Mouse (Mus musculus): Measurements from ENCODE around the gene Ppa1. TPM values are rescaled to one million over a fixed set of nuclear protein-coding genes. Genes with fewer than 3 reads are reported as not detected.

Gene Ppa1
- polyA plus RNA-seq, 1 experiment = 11.5 TPM

DNA sequence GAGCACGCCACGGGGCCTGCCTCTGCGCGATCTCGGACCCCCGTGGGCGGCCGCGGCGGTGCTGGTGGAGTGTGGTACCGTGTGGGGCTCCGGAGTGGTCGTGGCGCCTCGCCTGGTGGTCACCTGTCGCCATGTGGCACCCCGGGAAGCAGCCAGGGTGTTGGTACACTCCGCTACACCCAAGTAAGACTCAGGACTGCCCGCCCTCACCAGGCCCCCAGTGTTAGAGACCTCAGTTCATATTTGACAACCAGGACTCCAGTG, 48.1 kb downstream of the Ppa1 start:
- Histone ChIP-seq H3K27me3 (ENCODE audit: control insufficient read depth, insufficient read depth, low read length) (no peaks in the 10 kb centered on the region), H3K4me1 (ENCODE audit: control insufficient read depth, insufficient read depth, low read length) (peaks cover 5% of the 10 kb centered on the region), H3K36me3 (ENCODE audit: control insufficient read depth, insufficient read depth, low read length) (no peaks in the 10 kb centered on the region), H3K27ac (ENCODE audit: control insufficient read depth, insufficient read depth, low read depth, low read length) (no peak overlapping the region), H3K4me3 (ENCODE audit: control insufficient read depth, low read depth, low read length) (peak overlapping the region; percentile 99)
- TF ChIP-seq POLR2A (IDR thresholded peaks at IDR 0.05; ENCODE audit: control insufficient read depth, low read depth, low read length) (no peak), CTCF (IDR thresholded peaks at IDR 0.05; ENCODE audit: control insufficient read depth, insufficient read depth, insufficient replicate concordance, low read depth, low read length) (no peak)

DNA sequence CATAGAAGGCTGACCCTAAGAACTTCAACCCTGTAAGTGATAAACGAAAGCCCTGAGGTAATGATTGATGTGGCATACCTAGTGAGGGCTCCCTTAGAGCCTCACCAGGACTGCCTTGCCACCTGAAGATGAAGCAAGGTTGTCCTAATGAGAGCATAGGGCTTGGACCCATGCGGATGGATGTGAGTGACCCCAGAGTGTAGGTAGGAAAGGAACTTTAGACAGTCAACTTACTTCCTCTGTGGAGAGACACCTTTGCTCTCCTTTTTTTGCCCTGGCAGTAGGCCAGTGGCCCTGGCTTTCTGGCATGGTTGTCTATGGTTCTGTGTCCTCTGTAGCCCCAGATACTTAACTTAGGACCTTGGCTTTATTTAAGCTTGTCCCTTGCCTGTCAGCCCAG, 48.7 kb downstream of the Ppa1 start:
- H3K27ac ChIP-seq (ENCODE audit: control insufficient read depth, insufficient read depth, low read depth, low read length) = no peak overlapping the region
- no peak for TF ChIP-seq POLR2A (IDR thresholded peaks at IDR 0.05; ENCODE audit: control insufficient read depth, low read depth, low read length)
- no peak for TF ChIP-seq CTCF (IDR thresholded peaks at IDR 0.05; ENCODE audit: control insufficient read depth, insufficient read depth, insufficient replicate concordance, low read depth, low read length)
- no peaks in the 10 kb centered on the region for H3K27me3 ChIP-seq (ENCODE audit: control insufficient read depth, insufficient read depth, low read length)
- peaks cover under 1% of the 10 kb centered on the region; the same call in 1 of the 2 replicates for H3K36me3 ChIP-seq (ENCODE audit: control insufficient read depth, insufficient read depth, low read length)
- peaks cover 5% of the 10 kb centered on the region for H3K4me1 ChIP-seq (ENCODE audit: control insufficient read depth, insufficient read depth, low read length)
- no peak overlapping the region for H3K4me3 ChIP-seq (ENCODE audit: control insufficient read depth, low read depth, low read length)

DNA sequence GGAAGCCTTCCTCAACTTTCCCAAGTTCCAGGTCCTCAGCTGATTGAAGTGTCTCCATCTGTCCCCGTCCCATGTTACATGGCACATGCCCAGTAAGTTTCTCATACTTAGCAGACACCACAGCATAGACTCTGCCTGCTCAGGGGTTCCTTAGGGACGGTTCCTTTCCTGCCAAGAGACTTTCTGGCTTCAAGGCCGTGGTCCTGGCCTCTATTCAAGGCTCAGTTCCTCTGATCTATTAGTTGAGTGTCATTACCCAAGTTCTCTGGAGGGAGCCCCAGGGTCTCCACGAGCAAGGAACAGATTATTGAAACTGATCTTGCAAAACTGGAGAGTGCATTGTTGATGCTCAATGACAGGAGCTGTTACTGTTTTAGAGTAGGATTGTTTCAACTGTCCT, 56.3 kb downstream of the Ppa1 start:
- Histone ChIP-seq H3K4me3 (ENCODE audit: control insufficient read depth, low read depth, low read length) (no peak overlapping the region), H3K36me3 (ENCODE audit: control insufficient read depth, insufficient read depth, low read length) (peaks cover 3% of the 10 kb centered on the region), H3K27ac (ENCODE audit: control insufficient read depth, insufficient read depth, low read depth, low read length) (peak overlapping the region; percentile 26; the same call in 1 of the 2 replicates), H3K27me3 (ENCODE audit: control insufficient read depth, insufficient read depth, low read length) (no peaks in the 10 kb centered on the region), H3K4me1 (ENCODE audit: control insufficient read depth, insufficient read depth, low read length) (no peaks in the 10 kb centered on the region)
- TF ChIP-seq CTCF (IDR thresholded peaks at IDR 0.05; ENCODE audit: control insufficient read depth, insufficient read depth, insufficient replicate concordance, low read depth, low read length) (no peak), POLR2A (IDR thresholded peaks at IDR 0.05; ENCODE audit: control insufficient read depth, low read depth, low read length) (no peak)

DNA sequence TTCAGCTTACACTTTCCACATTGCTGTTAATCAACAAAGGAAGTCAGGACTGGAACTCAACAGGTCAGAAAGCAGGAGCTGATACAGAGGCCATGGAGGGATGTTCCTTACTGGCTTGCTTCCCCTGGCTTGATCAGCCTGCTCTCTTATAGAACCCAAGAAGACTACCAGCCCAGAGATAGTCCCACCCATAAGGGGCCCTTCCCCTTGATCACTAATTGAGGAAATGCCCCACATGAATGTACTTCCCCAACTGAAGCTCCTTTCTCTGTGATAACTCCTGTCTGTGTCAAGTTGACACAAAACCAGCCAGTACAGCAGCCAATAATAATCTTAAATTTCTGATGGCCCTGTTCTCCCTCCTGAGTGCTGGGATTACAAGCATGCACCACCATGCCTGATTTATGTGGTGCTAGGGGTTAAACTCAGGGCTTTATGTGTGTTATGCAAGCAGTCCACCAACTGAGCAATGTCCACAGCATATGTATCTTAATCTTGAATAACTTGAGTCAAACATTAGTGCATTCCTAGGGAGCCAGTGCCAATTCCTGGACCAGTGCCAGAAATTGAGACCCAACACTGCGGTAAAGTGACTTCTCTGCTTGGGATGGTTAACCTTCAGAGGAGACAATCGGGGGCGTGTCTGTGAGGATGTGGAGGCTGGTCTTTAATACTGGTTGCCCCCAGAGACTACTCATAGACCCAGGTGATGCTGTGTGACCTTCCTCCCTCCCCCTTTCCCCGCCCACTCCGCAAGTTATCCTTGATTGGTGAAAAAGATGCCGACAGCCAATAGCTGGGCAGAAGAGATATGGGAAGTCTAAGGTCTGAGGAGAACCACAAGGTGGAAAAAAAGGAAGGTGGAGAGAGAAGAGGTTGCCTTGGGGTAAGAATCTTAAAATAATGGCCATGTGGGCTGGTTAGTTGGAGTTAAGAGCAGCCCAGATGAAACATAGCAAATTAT, 58.3 kb downstream of the Ppa1 start:
- Histone ChIP-seq H3K27me3 (ENCODE audit: control insufficient read depth, insufficient read depth, low read length) (no peaks in the 10 kb centered on the region), H3K4me1 (ENCODE audit: control insufficient read depth, insufficient read depth, low read length) (no peaks in the 10 kb centered on the region), H3K4me3 (ENCODE audit: control insufficient read depth, low read depth, low read length) (no peak overlapping the region), H3K36me3 (ENCODE audit: control insufficient read depth, insufficient read depth, low read length) (peaks cover 3% of the 10 kb centered on the region), H3K27ac (ENCODE audit: control insufficient read depth, insufficient read depth, low read depth, low read length) (no peak overlapping the region)
- TF ChIP-seq CTCF (IDR thresholded peaks at IDR 0.05; ENCODE audit: control insufficient read depth, insufficient read depth, insufficient replicate concordance, low read depth, low read length) (no peak), POLR2A (IDR thresholded peaks at IDR 0.05; ENCODE audit: control insufficient read depth, low read depth, low read length) (no peak)

DNA sequence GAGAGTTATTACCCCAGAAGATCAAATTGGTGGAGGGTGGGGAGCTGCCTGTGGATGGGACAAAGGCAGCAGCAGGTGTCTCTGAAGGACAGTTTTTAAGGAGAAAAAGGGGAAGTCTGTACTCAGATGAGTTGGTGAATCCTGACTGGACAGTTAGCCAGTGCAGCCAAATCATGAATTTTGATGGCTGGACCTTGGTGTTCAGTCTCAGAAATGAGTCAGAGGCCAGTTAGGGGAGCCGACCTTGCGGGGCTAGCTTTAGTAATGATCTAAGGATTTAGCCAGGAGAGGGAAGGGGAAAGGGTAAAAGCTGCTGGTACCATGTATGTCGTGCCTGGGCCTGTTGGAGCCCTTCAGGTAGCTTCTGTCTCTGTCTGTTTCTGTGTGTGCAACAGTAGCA, 65.2 kb downstream of the Ppa1 start:
- TF ChIP-seq POLR2A (IDR thresholded peaks at IDR 0.05; ENCODE audit: control insufficient read depth, low read depth, low read length) (no peak), CTCF (IDR thresholded peaks at IDR 0.05; ENCODE audit: control insufficient read depth, insufficient read depth, insufficient replicate concordance, low read depth, low read length) (no peak)
- Histone ChIP-seq H3K36me3 (ENCODE audit: control insufficient read depth, insufficient read depth, low read length) (no peaks in the 10 kb centered on the region), H3K4me3 (ENCODE audit: control insufficient read depth, low read depth, low read length) (no peak overlapping the region), H3K27ac (ENCODE audit: control insufficient read depth, insufficient read depth, low read depth, low read length) (no peak overlapping the region), H3K4me1 (ENCODE audit: control insufficient read depth, insufficient read depth, low read length) (peaks cover 16% of the 10 kb centered on the region), H3K27me3 (ENCODE audit: control insufficient read depth, insufficient read depth, low read length) (no peaks in the 10 kb centered on the region)

DNA sequence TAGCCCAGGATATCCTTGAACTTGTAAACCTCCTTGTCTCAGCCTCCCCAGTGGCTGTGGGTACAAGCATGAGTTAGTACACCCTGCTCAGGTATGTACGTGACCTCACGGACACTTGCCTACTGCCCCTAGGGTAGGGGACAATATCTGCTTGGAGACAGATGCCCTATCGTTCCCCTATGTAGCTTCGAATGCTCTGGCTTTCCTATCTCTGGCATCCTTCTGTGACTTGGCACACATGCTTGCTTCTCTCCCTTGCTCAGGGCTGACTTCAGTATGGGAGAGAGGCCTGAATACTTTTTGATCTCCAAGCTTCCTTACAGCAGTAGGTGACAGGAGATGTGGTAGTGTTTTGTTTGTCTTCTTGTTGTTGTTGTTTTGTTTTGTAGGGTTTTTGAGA, 65.8 kb downstream of the Ppa1 start:
- no peaks in the 10 kb centered on the region for H3K27me3 ChIP-seq (ENCODE audit: control insufficient read depth, insufficient read depth, low read length)
- no peak for TF ChIP-seq CTCF (IDR thresholded peaks at IDR 0.05; ENCODE audit: control insufficient read depth, insufficient read depth, insufficient replicate concordance, low read depth, low read length)
- no peak for TF ChIP-seq POLR2A (IDR thresholded peaks at IDR 0.05; ENCODE audit: control insufficient read depth, low read depth, low read length)
- H3K4me1 ChIP-seq (ENCODE audit: control insufficient read depth, insufficient read depth, low read length) = peaks cover 16% of the 10 kb centered on the region

DNA sequence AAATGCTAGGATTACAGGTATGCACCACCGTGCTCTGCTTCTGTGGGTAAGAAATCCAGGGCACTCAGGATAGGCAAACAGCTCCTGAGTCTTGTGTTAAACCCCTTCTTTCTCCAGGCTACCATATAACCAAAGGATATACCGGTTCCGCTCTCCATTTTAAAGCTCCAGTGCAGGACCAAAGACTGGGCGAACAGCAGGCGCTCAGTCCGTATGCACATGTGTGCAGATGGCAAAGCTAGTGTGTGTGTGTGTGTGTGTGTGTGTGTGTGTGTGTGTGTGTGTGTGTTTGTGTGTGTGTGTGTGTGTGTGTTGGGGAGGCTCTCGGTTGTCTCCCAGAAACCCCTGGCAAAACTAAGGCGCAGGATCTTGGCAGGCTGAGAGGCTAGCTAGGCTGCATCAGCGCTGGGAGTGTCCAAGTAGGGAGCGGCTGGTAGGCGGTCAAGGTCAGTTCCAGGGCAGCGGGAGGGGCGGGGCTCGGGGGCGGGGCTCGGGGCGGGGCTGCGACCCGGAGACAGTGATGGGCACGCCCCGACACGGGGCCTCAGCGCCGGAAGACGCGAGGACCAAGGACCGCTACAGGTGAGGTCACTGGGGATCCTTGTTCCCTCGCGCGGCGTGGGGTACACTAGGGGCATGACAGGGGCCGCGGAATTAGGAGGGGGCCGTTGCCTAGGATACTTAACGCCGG, 66.6 kb downstream of the Ppa1 start, which contains the start of gene Aifm2:
TSS of gene Aifm2 (plus strand) at position 493 of the 691 bp plus-strand sequence.
- TF ChIP-seq CTCF (IDR thresholded peaks at IDR 0.05; ENCODE audit: control insufficient read depth, insufficient read depth, insufficient replicate concordance, low read depth, low read length) (no peak), POLR2A (IDR thresholded peaks at IDR 0.05; ENCODE audit: control insufficient read depth, low read depth, low read length) (peak; percentile 48)
- H3K4me3 ChIP-seq (ENCODE audit: control insufficient read depth, low read depth, low read length) = peak within 1 kb of the TSS; percentile 92
- no peaks in the 10 kb centered on the region for H3K27me3 ChIP-seq (ENCODE audit: control insufficient read depth, insufficient read depth, low read length)
- peak within 1 kb of the TSS; percentile 63 for H3K27ac ChIP-seq (ENCODE audit: control insufficient read depth, insufficient read depth, low read depth, low read length)
- no peaks in the 10 kb centered on the region for H3K36me3 ChIP-seq (ENCODE audit: control insufficient read depth, insufficient read depth, low read length)
- peaks cover 16% of the 10 kb centered on the region for H3K4me1 ChIP-seq (ENCODE audit: control insufficient read depth, insufficient read depth, low read length)

More for the DNA sequence above, 65.8 kb downstream of the Ppa1 start:
- H3K36me3 ChIP-seq (ENCODE audit: control insufficient read depth, insufficient read depth, low read length) = no peaks in the 10 kb centered on the region
- no peak overlapping the region for H3K27ac ChIP-seq (ENCODE audit: control insufficient read depth, insufficient read depth, low read depth, low read length)
- H3K4me3 ChIP-seq (ENCODE audit: control insufficient read depth, low read depth, low read length) = no peak overlapping the region

All from testis, adult 2 months (tissue).